Mouse (Mus musculus) brain, adult 10 weeks (tissue): ENCODE results near the gene Zbtb22. TPM values are rescaled to one million over a fixed set of nuclear protein-coding genes. Genes with fewer than 3 reads are reported as not detected.

Experiments used
- polyA plus RNA-seq: library from polyadenylated mRNA; stranded (reverse); fragments of 350-450 nt; fragmentation: Illumina TruSeq; extraction: RNeasy Lipid Tissue Mini Kit (QIAGEN cat#74804); gene quantifications from one replicate; pipeline ENCODE4 v1.2.3, GENCODE M21; 2015; ENCODE audit warnings: low read depth, low replicate concordance

Zbtb22 gene
- polyA plus RNA-seq = 25.3 TPM

GRCm38 (mm10) chr17:33915671-33916250, at the start of gene Zbtb22, which contains the start of gene Tapbp:
Gene Zbtb22 (plus strand): TSS chr17:33915904.
Gene Tapbp (plus strand): TSS chr17:33915899.

DNA sequence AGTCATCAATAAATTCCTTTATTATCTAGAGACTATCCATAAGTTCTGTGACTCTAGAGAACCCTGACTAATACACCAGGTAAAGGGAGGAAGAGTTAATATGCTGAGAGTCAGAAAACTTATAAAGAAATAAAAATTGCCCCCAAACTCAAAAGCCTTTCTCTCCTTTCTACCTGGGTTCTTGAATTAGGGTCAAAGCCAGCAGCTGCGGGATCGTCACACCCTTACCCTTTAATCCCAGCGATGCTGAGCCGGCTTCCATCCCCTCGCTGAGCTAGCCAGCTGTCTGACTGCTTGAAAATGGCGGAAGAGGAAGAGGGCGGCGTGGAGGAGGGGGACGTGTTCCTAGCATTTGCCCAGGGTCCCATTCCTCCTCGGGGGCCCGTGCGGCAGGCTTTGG, 42.2 kb upstream of the Zbtb22 start, which contains the start of gene Gm7029:
Gene Gm7029, plus strand, starts transcription at position 301 of the 400 bp plus-strand sequence.

GRCm38 (mm10) chr17:33890533-33891059, 25.1 kb upstream of the Zbtb22 start, which contains the start of gene Kifc1:
Gene Kifc1 (minus strand): TSS chr17:33890661.

DNA sequence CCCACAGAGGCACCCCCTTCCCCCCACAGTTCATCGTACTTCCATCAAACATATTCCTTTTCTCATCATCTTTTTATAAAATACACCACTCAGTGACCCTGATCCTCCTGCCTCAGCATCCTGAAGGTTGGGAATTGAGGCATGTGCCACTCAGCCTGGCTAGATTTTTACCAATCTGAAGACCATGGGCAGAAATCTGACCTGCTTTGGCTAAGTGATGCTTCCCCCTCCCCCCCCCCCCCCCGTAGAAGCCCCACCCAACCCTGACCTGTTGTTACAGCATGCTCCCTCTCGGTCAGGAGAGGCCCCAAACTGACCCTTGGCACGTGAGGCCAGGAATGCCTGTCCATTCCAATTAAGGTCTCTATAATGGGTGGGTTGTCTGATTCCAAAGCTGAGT, 10.9 kb upstream of the Zbtb22 start, which contains the start of gene Platr17:
Gene Platr17, plus strand, starts transcription at position 301 of the 400 bp plus-strand sequence.

DNA sequence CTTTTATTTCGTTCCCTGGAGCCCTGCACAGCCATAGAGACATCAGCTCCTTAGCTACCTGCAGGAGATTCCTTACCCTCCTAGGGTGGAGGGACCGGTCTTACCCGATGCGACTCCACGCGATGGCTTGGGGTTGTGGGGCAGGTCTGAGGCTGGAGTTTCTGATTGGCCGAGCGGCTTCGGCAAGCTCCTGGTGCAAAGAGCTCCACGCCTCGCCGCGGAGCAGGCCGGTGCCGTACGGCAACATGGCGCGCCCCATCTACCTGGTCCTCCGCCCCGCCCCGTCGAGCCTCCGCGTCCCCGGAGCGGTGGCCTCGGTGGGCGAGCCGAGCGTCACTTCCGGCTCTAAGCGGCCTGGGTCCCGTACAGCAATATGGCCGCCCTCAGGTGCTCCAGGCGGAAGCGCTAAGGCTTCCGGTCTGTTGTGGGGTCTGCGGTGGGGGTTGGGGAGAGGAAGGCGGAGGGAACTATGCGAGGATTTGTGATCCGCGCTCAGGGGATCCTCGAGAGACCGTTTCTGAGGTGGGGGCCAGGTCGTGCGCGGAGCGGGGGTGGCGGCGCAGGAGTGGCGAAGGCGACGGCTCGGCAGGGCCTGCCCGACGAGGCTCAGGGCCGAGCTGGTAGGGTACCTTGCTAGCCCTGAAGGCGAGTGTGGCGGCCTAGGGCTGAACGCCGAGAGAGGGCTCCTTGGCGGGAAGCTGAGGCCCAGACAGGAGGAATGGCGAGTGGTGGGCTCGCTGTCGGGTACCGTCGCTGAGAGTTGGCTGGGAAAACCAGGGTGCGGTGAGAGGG, 6.4 kb upstream of the Zbtb22 start, which contains the start of gene Daxx:
Gene Daxx, plus strand, starts transcription at position 338 of the 792 bp plus-strand sequence.

DNA sequence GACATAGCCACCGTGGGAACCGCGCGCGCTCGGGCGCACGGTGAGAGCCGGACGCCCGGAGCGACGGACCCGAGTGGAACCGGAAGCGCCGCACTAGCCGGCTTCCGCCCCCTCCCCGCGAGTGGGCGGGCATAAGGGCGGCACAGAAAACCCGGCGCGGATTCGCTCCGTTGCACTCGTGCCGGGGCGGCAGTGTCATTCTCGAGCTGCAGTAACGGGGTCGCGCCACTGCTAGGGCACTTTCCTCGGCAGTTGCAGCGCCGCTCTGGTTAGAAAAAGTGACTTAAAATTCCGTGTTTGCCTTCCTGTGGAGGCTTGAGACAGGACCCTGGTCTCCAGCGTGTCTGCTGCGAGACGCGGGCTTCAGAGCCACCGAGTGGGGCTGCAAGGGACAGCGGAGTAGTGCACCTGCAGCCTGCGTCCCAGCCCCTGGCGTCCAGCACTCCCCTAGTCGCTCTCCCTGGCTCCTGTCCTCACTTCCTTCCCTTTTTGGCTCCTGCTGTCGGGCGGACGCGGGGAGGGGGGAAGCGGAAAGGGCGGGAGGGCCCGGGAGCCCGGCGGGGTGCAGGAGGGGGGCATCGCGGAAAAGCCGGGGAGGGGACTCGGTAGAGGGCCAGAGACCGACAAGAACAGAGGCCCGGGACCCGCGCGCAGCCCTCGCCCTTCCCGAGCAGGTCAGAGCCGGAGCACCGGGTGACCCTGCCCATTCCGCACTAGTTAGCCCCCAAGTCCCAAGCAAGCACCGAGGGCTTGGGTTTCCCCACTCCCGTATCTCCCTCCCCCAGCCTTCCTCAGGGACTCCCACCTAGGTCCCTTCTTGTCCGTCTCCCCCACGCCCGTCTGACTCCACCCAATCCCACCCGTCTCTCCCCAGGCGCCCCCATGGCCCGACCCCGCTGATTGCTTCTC, 13.9 kb downstream of the Zbtb22 start, which contains the start of gene Rgl2:
Gene Rgl2, plus strand, starts transcription at position 173 of the 909 bp plus-strand sequence.

DNA sequence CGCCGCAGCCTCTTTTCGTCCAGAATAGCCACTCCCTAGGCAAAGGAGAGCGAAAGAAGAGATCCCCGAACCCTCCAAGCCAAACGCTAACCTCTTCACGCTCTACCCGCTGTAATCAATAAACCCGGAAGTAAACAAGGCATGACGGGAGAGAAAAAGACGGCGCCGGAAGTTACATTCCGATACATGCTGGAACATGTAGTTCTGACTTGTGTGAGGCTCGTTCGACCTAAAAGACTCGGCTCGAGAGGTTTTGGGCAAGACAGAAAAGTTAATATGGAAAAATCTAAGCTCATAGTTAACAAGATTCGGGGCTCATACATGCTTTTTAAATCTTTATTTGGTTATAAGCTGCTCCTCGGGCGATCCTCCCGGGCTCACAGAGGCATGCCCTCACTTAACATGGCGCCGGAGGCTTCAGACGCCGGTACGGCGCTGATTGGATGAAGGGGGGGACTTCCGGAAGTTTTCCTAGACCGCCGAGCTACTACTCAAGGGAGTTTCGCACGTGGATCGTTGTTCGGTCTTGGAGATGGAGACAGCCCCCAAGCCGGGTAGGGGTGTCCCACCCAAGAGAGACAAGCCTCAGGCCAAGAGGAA, 24.6 kb downstream of the Zbtb22 start, which contains the start of the genes Pfdn6 and Wdr46:
Gene Pfdn6, minus strand, starts transcription at position 138 of the 600 bp plus-strand sequence.
Gene Wdr46, plus strand, starts transcription at position 455 of the 600 bp plus-strand sequence.

GRCm38 (mm10) chr17:33951021-33951946, 35.6 kb downstream of the Zbtb22 start, which contains the start of gene B3galt4:
Gene B3galt4 (minus strand): TSS chr17:33951488.

DNA sequence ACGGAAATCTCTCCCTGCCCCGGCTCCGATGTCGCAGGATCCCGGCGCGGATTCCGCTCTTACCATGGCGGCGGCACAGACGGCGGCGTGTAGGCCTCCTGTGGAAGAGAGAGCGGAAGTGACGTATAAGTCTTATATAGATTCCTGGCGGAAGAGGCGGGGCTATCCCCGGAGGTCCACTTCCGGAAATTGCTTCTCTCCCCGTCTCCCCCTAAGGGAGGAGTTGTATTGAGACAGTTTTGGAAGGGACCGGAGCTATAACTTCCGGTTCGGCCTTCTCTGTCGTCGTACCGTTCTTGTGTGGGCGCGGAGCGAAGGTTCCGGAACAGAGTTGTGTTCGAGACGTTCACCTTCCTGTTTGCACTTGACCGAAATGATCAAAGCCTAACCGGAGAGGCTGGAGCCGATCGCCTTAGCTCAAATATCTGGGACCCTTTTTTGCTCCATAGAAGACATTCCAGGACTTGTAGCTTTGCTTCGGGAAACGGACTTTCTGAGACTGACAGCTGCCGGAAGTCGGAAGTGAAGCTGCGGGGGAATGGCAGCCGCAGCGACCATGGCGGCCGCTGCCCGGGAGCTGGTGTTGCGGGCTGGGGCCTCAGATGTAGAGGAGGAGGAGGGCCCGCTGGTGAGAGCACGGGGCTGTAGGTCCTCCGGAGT, 40.0 kb downstream of the Zbtb22 start, which contains the start of the genes Vps52 and Rps18:
Gene Vps52, plus strand, starts transcription at position 258 of the 660 bp plus-strand sequence.
Gene Rps18, minus strand, starts transcription at position 447 of the 660 bp plus-strand sequence.

Other genes with a start within 250 kb of the Zbtb22 start
- gene Hnrnpm, start 229.0 kb upstream of the Zbtb22 start, polyA plus RNA-seq = 103 TPM
- 123 TPM for gene March2, start 197.2 kb upstream of the Zbtb22 start, polyA plus RNA-seq
- gene Rab11b, start 155.4 kb upstream of the Zbtb22 start, polyA plus RNA-seq = 275 TPM
- 4.1 TPM for gene Angptl4, start 134.1 kb upstream of the Zbtb22 start, polyA plus RNA-seq
- 37.8 TPM for gene Kank3, start 105.4 kb upstream of the Zbtb22 start, polyA plus RNA-seq
- 822 TPM for gene Rps28, start 91.3 kb upstream of the Zbtb22 start, polyA plus RNA-seq
- gene Ndufa7, start 91.3 kb upstream of the Zbtb22 start, polyA plus RNA-seq = 455 TPM
- 25.9 TPM for gene Cd320, start 72.8 kb upstream of the Zbtb22 start, polyA plus RNA-seq
- not detected for gene Gm7029, start 42.1 kb upstream of the Zbtb22 start, polyA plus RNA-seq
- gene Kifc1, start 25.2 kb upstream of the Zbtb22 start, polyA plus RNA-seq = 1.2 TPM
- gene Platr17, start 10.8 kb upstream of the Zbtb22 start, polyA plus RNA-seq = 1.1 TPM
- 20.5 TPM for gene Daxx, start 6.5 kb upstream of the Zbtb22 start, polyA plus RNA-seq
- 19.5 TPM for gene Tapbp, start within 50 bp of the Zbtb22 start, polyA plus RNA-seq
- 73.9 TPM for gene Rgl2, start 13.6 kb downstream of the Zbtb22 start, polyA plus RNA-seq
- gene Pfdn6, start 24.4 kb downstream of the Zbtb22 start, polyA plus RNA-seq = 145 TPM
- gene Wdr46, start 24.8 kb downstream of the Zbtb22 start, polyA plus RNA-seq = 10.6 TPM
- gene B3galt4, start 35.6 kb downstream of the Zbtb22 start, polyA plus RNA-seq = 6.7 TPM
- 65.0 TPM for gene Vps52, start 39.9 kb downstream of the Zbtb22 start, polyA plus RNA-seq
- 1,085 TPM for gene Rps18, start 40.1 kb downstream of the Zbtb22 start, polyA plus RNA-seq
- gene H2-K1, start 84.4 kb downstream of the Zbtb22 start, polyA plus RNA-seq = 54.0 TPM
- 43.2 TPM for gene Ring1, start 108.8 kb downstream of the Zbtb22 start, polyA plus RNA-seq
- 71.2 TPM for gene H2-Ke6, start 112.2 kb downstream of the Zbtb22 start, polyA plus RNA-seq
- 90.9 TPM for gene Slc39a7, start 115.8 kb downstream of the Zbtb22 start, polyA plus RNA-seq
- 71.9 TPM for gene Rxrb, start 115.9 kb downstream of the Zbtb22 start, polyA plus RNA-seq
- 8.4 TPM for gene Col11a2, start 123.5 kb downstream of the Zbtb22 start, polyA plus RNA-seq
- gene H2-Oa, start 176.4 kb downstream of the Zbtb22 start, polyA plus RNA-seq = 1.2 TPM
- 15.6 TPM for gene H2-DMa, start 203.6 kb downstream of the Zbtb22 start, polyA plus RNA-seq
- gene Brd2, start 206.7 kb downstream of the Zbtb22 start, polyA plus RNA-seq = 127 TPM
- 0.57 TPM for gene H2-DMb2, start 227.4 kb downstream of the Zbtb22 start, polyA plus RNA-seq
- gene H2-DMb1, start 237.2 kb downstream of the Zbtb22 start, polyA plus RNA-seq = 2.6 TPM